8 mouse cellular contexts compared by ENCODE assay signal in the genomic region with DNA sequence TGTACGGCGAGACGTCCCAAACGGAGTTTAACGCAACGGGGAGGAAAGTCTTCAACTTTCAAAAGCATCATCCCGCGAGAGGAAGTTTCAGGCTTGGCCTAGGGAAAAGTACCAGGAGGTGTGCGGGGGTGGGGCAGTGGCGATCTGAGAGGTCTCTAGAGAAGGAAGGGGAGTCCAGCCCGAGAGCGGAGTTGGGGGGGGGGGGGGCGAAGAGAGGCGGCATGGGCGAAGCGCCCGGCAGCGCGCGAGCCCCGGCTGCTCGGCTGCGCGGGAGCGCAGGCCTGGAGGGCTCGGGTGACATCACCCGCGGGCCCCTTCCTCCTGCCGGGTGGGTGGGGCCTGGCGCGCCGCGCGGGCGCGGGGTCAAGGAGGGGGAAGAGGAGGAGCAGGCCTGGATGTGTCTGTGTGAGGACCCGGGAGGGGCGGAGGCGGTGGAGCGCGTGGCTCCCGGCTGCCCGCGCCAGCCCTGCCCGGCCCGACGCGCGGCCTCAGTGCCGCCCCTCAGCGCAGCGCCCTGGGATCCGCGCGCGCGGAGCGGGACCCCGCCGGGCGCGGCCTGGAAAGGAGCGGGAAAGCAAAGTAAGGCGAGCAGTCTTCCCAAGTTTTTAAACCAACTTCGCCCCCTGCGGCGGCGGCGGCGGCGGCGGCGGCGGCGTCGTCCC. TPM values are rescaled to one million over a fixed set of nuclear protein-coding genes. Genes with fewer than 3 reads are reported as not detected.
DNase-seq lines count a peak whose midpoint lies in the region; ATAC-seq and TF ChIP-seq lines count a peak whose summit lies in the region.

A gene (plus strand): TSS at position 406 of the 662 bp plus-strand sequence.

- WGBS in forebrain, embryonic 13.5 days: under 1% methylated on average over 24 of the region's 76 CpGs
- under 1% methylated on average over 67 of the region's 76 CpGs for WGBS in heart, embryonic 16.5 days
- 1% methylated on average over 66 of the region's 76 CpGs for WGBS in lung, adult 2 months

- in situ Hi-C loops in ES-E14 (cut with MboI; ENCODE audit: low sequenced_read_pairs in 2 of 2, unreplicated experiment in 2 of 2): no loop called here

- peak; percentile 59 for DNase-seq in ES-E14 (ENCODE audit: low read depth, low spot score)
- DNase-seq in adrenal gland, postnatal 36 days: peak; percentile 86 to 88
- DNase-seq in kidney, postnatal 25 days: peak; percentile 57 to 80
- DNase-seq in lung, adult 2 months: peak; percentile 44
- DNase-seq in ovary, postnatal 10 days (ENCODE audit: low spot score): peak; percentile 54

- H3K9ac ChIP-seq in ES-E14 (ENCODE audit: insufficient read depth, low read depth, low read length, poor library complexity, severe bottlenecking): peak within 1 kb of the TSS; percentile 82
- peak within 1 kb of the TSS; percentile 96 for H3K9ac ChIP-seq in forebrain, embryonic 13.5 days
- H3K9ac ChIP-seq in heart, embryonic 16.5 days (ENCODE audit: low read length): peak within 1 kb of the TSS; percentile 84

- H3K36me3 ChIP-seq in ES-E14 (ENCODE audit: control insufficient read depth, insufficient read depth, low read length, poor library complexity, severe bottlenecking): no peaks in the 10 kb centered on the region
- H3K36me3 ChIP-seq in forebrain, embryonic 13.5 days (ENCODE audit: poor library complexity, severe bottlenecking): no peaks in the 10 kb centered on the region
- no peaks in the 10 kb centered on the region for H3K36me3 ChIP-seq in heart, embryonic 16.5 days (ENCODE audit: control insufficient read depth, insufficient read depth)

- H3K4me2 ChIP-seq in forebrain, embryonic 13.5 days: peak within 1 kb of the TSS; percentile 69
- peak within 1 kb of the TSS; percentile 90 for H3K4me2 ChIP-seq in heart, embryonic 16.5 days (ENCODE audit: low read depth, low read length)

- no peak within 1 kb of the TSS for H3K27ac ChIP-seq in ES-E14 (ENCODE audit: insufficient read depth, low read depth, low read length, poor library complexity, severe bottlenecking)
- peak within 1 kb of the TSS; percentile 96 for H3K27ac ChIP-seq in forebrain, embryonic 13.5 days
- peak within 1 kb of the TSS; percentile 89 for H3K27ac ChIP-seq in heart, embryonic 16.5 days (ENCODE audit: low read length)

- H3K27me3 ChIP-seq in forebrain, embryonic 13.5 days: no peaks in the 10 kb centered on the region
- peaks cover 35% of the 10 kb centered on the region for H3K27me3 ChIP-seq in heart, embryonic 16.5 days (ENCODE audit: control insufficient read depth, insufficient read depth, low read length)

- peak; percentile 93 for ATAC-seq in forebrain, embryonic 13.5 days
- ATAC-seq in heart, embryonic 16.5 days (replicated peaks; ENCODE audit: extremely low read depth, insufficient read depth, low FRiP score): peak; percentile 90
- ATAC-seq in erythroid progenitor cell, adult 5-6 weeks (replicated peaks; ENCODE audit: low FRiP score, poor library complexity, severe bottlenecking): no peak

- peak within 1 kb of the TSS; percentile 83 to 86 for H3K4me3 ChIP-seq in ES-E14 (ENCODE audit: insufficient read depth in 1 of 2, low read depth in 1 of 2, low read length in 2 of 2, poor library complexity in 1 of 2, severe bottlenecking in 1 of 2)
- H3K4me3 ChIP-seq in forebrain, embryonic 13.5 days: peak within 1 kb of the TSS; percentile 73
- peak within 1 kb of the TSS; percentile 75 for H3K4me3 ChIP-seq in heart, embryonic 16.5 days (ENCODE audit: low read length)
- H3K4me3 ChIP-seq in lung, adult 2 months (replicated peaks; ENCODE audit: extremely low read depth, low read depth, low read length): peak within 1 kb of the TSS; percentile 71

- no peaks in the 10 kb centered on the region for H3K4me1 ChIP-seq in ES-E14 (ENCODE audit: control insufficient read depth in 2 of 2, insufficient read depth in 2 of 2, low read length in 2 of 2, poor library complexity in 1 of 2)
- H3K4me1 ChIP-seq in forebrain, embryonic 13.5 days: peaks cover 35% of the 10 kb centered on the region
- H3K4me1 ChIP-seq in heart, embryonic 16.5 days (ENCODE audit: control insufficient read depth, insufficient read depth, low read length): 0 out of 2 replicates have a peak, but pooled peaks cover 2% of the 10 kb centered on the region
- no peaks in the 10 kb centered on the region; the same call in 1 of the 2 replicates for H3K4me1 ChIP-seq in lung, adult 2 months (ENCODE audit: control insufficient read depth, insufficient read depth, low read length)

- no peak for TF ChIP-seq POLR2A in lung, adult 2 months (IDR thresholded peaks at IDR 0.05; ENCODE audit: borderline replicate concordance, extremely low read depth, low read depth, low read length)

- H3K9me3 ChIP-seq in ES-E14 (ENCODE audit: control insufficient read depth, insufficient read depth, low read depth, low read length): no peaks in the 10 kb centered on the region
- H3K9me3 ChIP-seq in forebrain, embryonic 13.5 days (replicated peaks): no peaks in the 10 kb centered on the region
- H3K9me3 ChIP-seq in heart, embryonic 16.5 days (replicated peaks; ENCODE audit: control insufficient read depth, low read length): no peaks in the 10 kb centered on the region

- TF ChIP-seq CTCF in lung, adult 2 months (IDR thresholded peaks at IDR 0.05; ENCODE audit: insufficient read depth, low read length): no peak

TF ChIP-seq in ES-E14, 5 proteins besides CTCF, POLR2A, EP300 and RAD21:
- TF ChIP-seq HCFC1 (IDR thresholded peaks at IDR 0.05; ENCODE audit: borderline replicate concordance, insufficient read depth, low read length) (0 out of 2 replicates have a peak, but pooled peaks have one; percentile 5), MAFK (IDR thresholded peaks at IDR 0.05; ENCODE audit: insufficient read depth, low read depth, low read length) (no peak), ZC3H11A (IDR thresholded peaks at IDR 0.05; ENCODE audit: borderline replicate concordance, low read depth, low read length) (no peak), ZNF384 (IDR thresholded peaks at IDR 0.05; ENCODE audit: low read depth, low read length) (no peak), CHD2 (IDR thresholded peaks at IDR 0.05; ENCODE audit: low read depth, low read length) (peak; percentile 65; the same call in 1 of the 2 replicates)
TF ChIP-seq in ES-E14: peak in this region for 2.

RNA-seq across cellular contexts. Expression of the gene that starts here (rescaled TPM):
- 7.3 and 9.3 TPM in 2 replicates for total RNA-seq in ES-E14 (2012; rRNA removed)
- 1 to 10 TPM; 8.3 to 8.6 TPM for total RNA-seq in adrenal gland, postnatal 36 days (2021)
- polyA plus RNA-seq in forebrain, embryonic 13.5 days (2015; fragmentation: Nextera tagmentation; extraction: Ambion mirVana): 26.8 and 29.0 TPM in 2 replicates
- polyA plus RNA-seq in heart, embryonic 16.5 days (2015; fragmentation: Nextera tagmentation; extraction: Ambion mirVana): 4.3 and 5.7 TPM in 2 replicates
- polyA plus RNA-seq in lung, adult 2 months (2012; rRNA removed): 1.7 and 2.4 TPM in 2 replicates
- not detected in 2 replicates for total RNA-seq in erythroid progenitor cell, adult 5-6 weeks (2015; ENCODE audit: low replicate concordance)
- total RNA-seq in erythroid progenitor cell, adult 5-6 weeks (2017; ENCODE audit: low replicate concordance): not detected in 2 replicates
